Mouse (Mus musculus) CD8-positive naive resting alpha-beta T cell, adult 57 days (primary cell): Measurements from ENCODE around the gene Asf1b. TPM values are rescaled to one million over a fixed set of nuclear protein-coding genes. Genes with fewer than 3 reads are reported as not detected.

ENCODE experiments used
- total RNA-seq: library from RNA; stranded (reverse); gene quantifications from one replicate; pipeline ENCODE4 v1.2.4, GENCODE M21; 2023

The Asf1b gene
- total RNA-seq = 8.2 TPM

GRCm38 (mm10) chr8:83955106-83955957 lies at the start of gene Asf1b, which contains the start of gene Gm10644:
Gene Asf1b, plus strand, starts transcription at chr8:83955507.
Gene Gm10644, minus strand, starts transcription at chr8:83955205.

GRCm38 (mm10) chr8:83972150-83973120 lies 17.1 kb downstream of the Asf1b start, which contains the start of gene Prkaca:
Gene Prkaca, plus strand, starts transcription at chr8:83972993.

GRCm38 (mm10) chr8:83997511-83998141 lies 42.3 kb downstream of the Asf1b start, which contains the start of gene Samd1:
Gene Samd1, plus strand, starts transcription at chr8:83997672.

GRCm38 (mm10) chr8:84001281-84002000 lies 46.1 kb downstream of the Asf1b start, which contains the start of gene 1700067K01Rik:
Gene 1700067K01Rik, plus strand, starts transcription at chr8:84001502.

GRCm38 (mm10) chr8:84011705-84012498 lies 56.6 kb downstream of the Asf1b start, which contains the start of gene 2210011C24Rik:
Gene 2210011C24Rik, minus strand, starts transcription at chr8:84012171.

Other genes starting within 250 kb of the Asf1b start
- gene Ddx39, start 240.3 kb upstream of the Asf1b start, total RNA-seq = 71.0 TPM
- gene Adgre5, start 214.2 kb upstream of the Asf1b start, total RNA-seq = 1,098 TPM
- 59.6 TPM for gene Adgrl1, start 55.4 kb upstream of the Asf1b start, total RNA-seq
- 0.46 TPM for gene Gm10644, start 302 bp upstream of the Asf1b start, total RNA-seq
- 36.2 TPM for gene Prkaca, start 17.5 kb downstream of the Asf1b start, total RNA-seq
- gene Samd1, start 42.2 kb downstream of the Asf1b start, total RNA-seq = 36.0 TPM
- gene 1700067K01Rik, start 46.0 kb downstream of the Asf1b start, total RNA-seq = not detected
- not detected for gene 2210011C24Rik, start 56.7 kb downstream of the Asf1b start, total RNA-seq
- gene Palm3, start 66.0 kb downstream of the Asf1b start, total RNA-seq = not detected
- 324 TPM for gene Il27ra, start 87.1 kb downstream of the Asf1b start, total RNA-seq
- gene Rln3, start 89.5 kb downstream of the Asf1b start, total RNA-seq = 0.89 TPM
- 7.0 TPM for gene Gm10643, start 109.6 kb downstream of the Asf1b start, total RNA-seq
- 130 TPM for gene Rfx1, start 111.3 kb downstream of the Asf1b start, total RNA-seq
- gene Dcaf15, start 149.3 kb downstream of the Asf1b start, total RNA-seq = 68.1 TPM
- 6.4 TPM for gene Podnl1, start 170.5 kb downstream of the Asf1b start, total RNA-seq
- 36.5 TPM for gene Cc2d1a, start 192.4 kb downstream of the Asf1b start, total RNA-seq
- gene 4930432K21Rik, start 192.5 kb downstream of the Asf1b start, total RNA-seq = 3.2 TPM
- gene Nanos3, start 229.7 kb downstream of the Asf1b start, total RNA-seq = not detected